Mouse (Mus musculus) embryonic facial prominence, embryonic 15.5 days (tissue): Measurements from ENCODE around the gene Rab3il1. TPM values are rescaled to one million over a fixed set of nuclear protein-coding genes. Genes with fewer than 3 reads are reported as not detected.

ENCODE experiments used
- polyA plus RNA-seq: library from polyadenylated mRNA; unstranded; fragments of >200 nt; fragmentation: Nextera tagmentation; extraction: Ambion mirVana; gene quantifications from 2 replicates; pipeline ENCODE4 v1.2.1, GENCODE M21; 2015

Gene Rab3il1
- polyA plus RNA-seq, 1 experiment from 2014 or later = 46.1 TPM

Other genes with a start within 250 kb of the Rab3il1 start
- gene Scgb2a2, start 154.1 kb upstream of the Rab3il1 start, polyA plus RNA-seq = not detected in 2 replicates
- 90.9 and 97.2 TPM in 2 replicates for gene Incenp, start 102.1 kb upstream of the Rab3il1 start, polyA plus RNA-seq
- gene Fth1, start 21.1 kb upstream of the Rab3il1 start, polyA plus RNA-seq = 1,601 and 1,694 TPM in 2 replicates
- gene Best1, start within 50 bp of the Rab3il1 start, polyA plus RNA-seq = 1.2 and 1.9 TPM in 2 replicates
- gene Fads3, start 39.9 kb downstream of the Rab3il1 start, polyA plus RNA-seq = 16.4 and 17.3 TPM in 2 replicates
- 59.4 and 61.3 TPM in 2 replicates for gene Fads2, start 100.1 kb downstream of the Rab3il1 start, polyA plus RNA-seq
- gene Fads1, start 181.2 kb downstream of the Rab3il1 start, polyA plus RNA-seq = 77.6 and 78.2 TPM in 2 replicates
- 449 and 454 TPM in 2 replicates for gene Tmem258, start 202.3 kb downstream of the Rab3il1 start, polyA plus RNA-seq
- gene Fen1, start 202.5 kb downstream of the Rab3il1 start, polyA plus RNA-seq = 62.2 and 65.8 TPM in 2 replicates
- gene Myrf, start 239.1 kb downstream of the Rab3il1 start, polyA plus RNA-seq = 0.41 and 0.65 TPM in 2 replicates